Comparison of ENCODE assay signal across 12 mouse cellular contexts in genomic region chr3:50674860-50675566, GRCm38 (mm10).
"Had no signal": no experiment of that assay in that cellular context is flagged by ENCODE, and none has a peak within 500 bp of the region (broad histone marks: within the 10 kb centered on the region; RNA-seq: fewer than 3 reads in every experiment).

No protein-coding gene starts in this region.

- H3K4me1 ChIP-seq: liver, embryonic 12.5 days had no signal

- H3K36me3 ChIP-seq: limb, embryonic 10.5 days; liver, embryonic 12.5 days; midbrain, embryonic 10.5 days; midbrain, embryonic 15.5 days; neural tube, embryonic 13.5 days had no signal

- H3K4me3 ChIP-seq: layer of hippocampus, adult 2 months; limb, embryonic 10.5 days; liver, embryonic 12.5 days; midbrain, embryonic 10.5 days; midbrain, embryonic 15.5 days; neural tube, embryonic 13.5 days had no signal

- H3K27me3 ChIP-seq: liver, embryonic 12.5 days; midbrain, embryonic 15.5 days; neural tube, embryonic 13.5 days had no signal

- ATAC-seq: liver, embryonic 12.5 days; midbrain, embryonic 15.5 days had no signal

- DNase-seq: kidney, adult 8-10 months; kidney, postnatal 25 days; lung, embryonic 14.5 days; lung, postnatal 10 days; lung, postnatal 4 days; retina, postnatal 1 day had no signal

- H3K27ac ChIP-seq: layer of hippocampus, adult 2 months; limb, embryonic 10.5 days; liver, embryonic 12.5 days; midbrain, embryonic 10.5 days; midbrain, embryonic 15.5 days; neural tube, embryonic 13.5 days had no signal

- H3K9ac ChIP-seq: liver, embryonic 12.5 days; lung, embryonic 14.5 days; midbrain, embryonic 15.5 days; neural tube, embryonic 13.5 days had no signal

- H3K4me2 ChIP-seq: liver, embryonic 12.5 days; lung, embryonic 14.5 days; midbrain, embryonic 15.5 days; neural tube, embryonic 13.5 days had no signal

- H3K9me3 ChIP-seq: limb, embryonic 10.5 days; liver, embryonic 12.5 days; midbrain, embryonic 10.5 days; midbrain, embryonic 15.5 days; neural tube, embryonic 13.5 days had no signal
